Mouse (Mus musculus) embryo, embryonic 11 days (tissue): ENCODE data around the gene Gm21969.

ENCODE experiments used
- DNase-seq: peaks from one replicate; pipeline ENCODE4 v3.0.0-alpha.2; 2015

Gm21969 gene

DNA sequence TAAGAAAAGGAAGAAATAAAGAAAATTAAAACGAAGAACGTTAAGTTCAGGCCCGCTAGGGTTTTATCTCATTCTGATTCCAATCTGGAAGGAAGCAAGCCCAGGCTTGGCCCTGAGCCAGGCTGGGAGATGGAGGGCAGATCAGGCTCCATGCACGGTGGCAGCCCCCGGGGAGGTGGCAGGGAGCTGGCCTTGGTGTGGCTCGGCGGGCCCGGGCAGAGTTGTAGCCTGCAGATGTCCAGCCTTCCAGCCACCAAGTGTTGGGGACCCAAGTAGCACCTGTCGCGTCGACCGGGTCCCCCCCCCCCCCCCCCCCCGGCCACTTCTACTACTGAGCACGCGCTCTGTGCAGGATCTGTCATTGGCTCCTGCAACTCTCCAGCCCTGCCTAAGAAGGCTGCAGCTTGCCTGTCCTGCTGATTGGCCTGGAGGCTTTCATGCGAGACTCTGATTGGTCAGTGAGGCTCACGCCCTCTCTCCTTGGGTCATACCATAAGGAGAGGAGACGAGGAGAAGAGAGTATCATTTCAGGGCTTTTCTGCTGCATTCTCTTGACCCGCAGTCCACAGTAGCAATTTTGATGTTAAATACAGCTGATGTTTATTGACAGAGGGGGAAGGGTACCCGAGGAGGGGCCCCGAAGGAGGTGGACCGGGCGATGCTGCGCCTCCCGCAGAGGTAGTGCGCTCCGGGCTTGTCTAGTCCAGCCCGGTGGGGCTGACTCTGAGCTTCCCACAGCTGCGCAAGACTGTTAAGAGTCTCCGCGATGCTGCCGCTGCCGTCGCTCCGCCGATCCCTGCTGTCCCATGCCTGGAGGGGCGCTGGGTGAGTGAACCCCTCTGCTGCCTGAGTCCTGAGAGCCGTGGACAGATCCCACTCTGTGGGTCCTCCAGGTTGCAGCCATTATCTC, 19.6 kb downstream of the Gm21969 start, which contains the start of gene Aldh4a1:
Gene Aldh4a1 (plus strand): TSS at position 494 of the 910 bp plus-strand sequence.
- peak; percentile 95 for DNase-seq

DNA sequence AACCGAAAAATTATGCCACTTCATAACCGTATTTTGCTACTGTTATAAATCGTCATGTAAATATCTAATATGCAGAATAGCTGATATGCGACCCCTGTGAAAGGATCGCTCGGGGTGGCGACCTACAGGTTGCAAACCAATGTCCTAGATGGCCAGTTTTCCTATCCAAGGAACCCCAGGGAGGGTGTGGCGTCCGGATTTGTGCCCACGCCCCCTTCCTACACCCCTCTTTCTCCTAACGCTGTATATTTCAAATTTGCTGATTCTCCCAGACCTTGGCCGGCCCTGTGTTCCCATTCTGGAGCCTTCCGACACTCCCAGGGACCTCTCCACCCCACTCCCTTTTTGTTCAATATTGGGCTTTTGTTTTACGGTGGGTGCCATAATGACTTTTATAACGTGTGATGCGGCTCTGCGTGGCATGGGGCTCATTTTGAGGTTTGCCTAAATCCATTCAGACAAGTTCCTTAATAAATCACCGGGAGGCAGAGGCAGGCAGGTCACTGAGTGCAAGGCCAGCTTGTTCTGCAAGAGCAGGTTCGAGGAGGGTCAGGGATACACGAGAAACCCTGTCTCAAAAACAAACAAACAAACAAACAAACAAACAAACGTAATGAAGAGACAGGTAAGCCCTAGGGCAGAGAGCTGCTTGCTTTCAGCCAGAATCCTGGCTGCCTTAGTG, 20.6 kb downstream of the Gm21969 start:
- DNase-seq: no peak

GRCm38 (mm10) chr4:139624116-139624489, 21.1 kb downstream of the Gm21969 start:
- no peak for DNase-seq

DNA sequence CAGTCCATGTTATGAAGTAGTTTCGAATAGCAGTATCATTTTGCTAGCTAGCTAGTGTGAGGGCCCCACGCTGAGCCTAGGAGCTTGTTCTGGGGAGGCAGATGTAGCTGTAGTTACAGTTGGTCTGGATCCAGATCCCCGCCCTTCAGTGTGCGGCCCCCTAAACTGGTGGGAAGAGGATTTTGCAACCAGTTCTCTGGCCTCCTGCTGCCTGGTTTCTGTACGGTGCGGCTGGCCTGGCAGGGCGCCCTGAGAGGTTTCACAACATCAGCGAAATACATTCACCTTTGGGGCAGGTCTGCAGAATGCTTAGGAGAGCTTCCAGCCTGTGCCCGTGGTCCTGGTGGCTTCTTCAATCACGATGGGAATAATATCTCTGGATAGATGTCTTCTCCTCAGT, 21.7 kb downstream of the Gm21969 start:
- DNase-seq: no peak

DNA sequence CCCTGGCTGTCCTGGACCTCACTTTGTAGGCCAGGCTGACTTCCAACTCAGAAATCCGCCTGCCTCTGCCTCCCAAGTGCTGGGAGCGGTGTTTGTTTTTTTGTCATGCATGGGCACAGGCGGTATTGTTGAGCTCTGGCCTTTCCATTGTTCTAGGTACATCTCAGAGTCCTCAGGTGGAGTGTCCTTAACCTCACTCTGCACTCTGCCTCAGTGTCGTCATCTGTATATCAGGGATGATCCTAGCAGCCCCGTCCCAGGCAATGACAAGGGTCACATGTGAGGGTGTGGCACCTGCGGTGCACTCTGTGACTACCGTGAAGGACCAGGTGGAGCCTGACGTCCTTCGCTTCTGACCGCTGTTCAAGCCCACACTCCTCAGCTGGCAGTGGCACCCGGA, 24.4 kb downstream of the Gm21969 start:
- DNase-seq: no peak

GRCm38 (mm10) chr4:139630171-139630570, 27.2 kb downstream of the Gm21969 start:
- no peak for DNase-seq

- no peak for DNase-seq
These were observed 28.2 kb downstream of the Gm21969 start for GRCm38 (mm10) chr4:139631141-139631540.

DNA sequence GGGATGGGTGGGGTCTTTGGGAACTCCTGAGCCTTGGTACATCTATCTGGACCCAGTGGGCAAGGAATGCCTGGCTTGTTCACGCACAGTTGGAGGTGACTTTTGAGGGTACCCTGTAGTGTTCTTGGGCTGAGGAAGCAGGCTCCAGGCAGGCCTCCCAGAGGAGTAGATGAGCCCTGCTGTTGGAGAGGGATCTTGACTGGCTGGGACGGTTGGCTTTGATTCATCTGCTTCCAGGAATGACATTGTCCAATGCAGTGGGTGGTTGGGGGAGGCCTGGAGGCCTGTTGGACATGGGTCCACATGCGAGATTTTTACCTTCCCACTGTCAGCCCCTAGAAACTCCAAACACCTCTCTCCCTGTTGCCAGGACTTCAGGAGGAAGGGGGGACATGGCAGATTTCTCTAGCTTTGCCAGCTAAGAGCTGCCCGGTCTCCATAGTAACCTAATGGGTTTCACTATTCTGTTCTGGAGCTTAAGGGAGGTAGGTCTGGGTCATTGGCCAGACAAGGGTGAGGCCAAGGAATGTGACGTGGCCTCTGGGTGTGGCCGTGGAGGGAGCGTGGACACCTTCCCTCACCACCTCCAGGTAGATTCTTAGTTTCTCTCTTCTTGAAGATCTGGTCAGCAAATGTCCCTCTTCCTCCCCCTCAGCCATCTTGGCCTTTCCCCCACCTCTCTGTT, 28.7 kb downstream of the Gm21969 start:
- no peak for DNase-seq

- no peak for DNase-seq
These were observed 29.2 kb downstream of the Gm21969 start for GRCm38 (mm10) chr4:139632254-139632580.

DNA sequence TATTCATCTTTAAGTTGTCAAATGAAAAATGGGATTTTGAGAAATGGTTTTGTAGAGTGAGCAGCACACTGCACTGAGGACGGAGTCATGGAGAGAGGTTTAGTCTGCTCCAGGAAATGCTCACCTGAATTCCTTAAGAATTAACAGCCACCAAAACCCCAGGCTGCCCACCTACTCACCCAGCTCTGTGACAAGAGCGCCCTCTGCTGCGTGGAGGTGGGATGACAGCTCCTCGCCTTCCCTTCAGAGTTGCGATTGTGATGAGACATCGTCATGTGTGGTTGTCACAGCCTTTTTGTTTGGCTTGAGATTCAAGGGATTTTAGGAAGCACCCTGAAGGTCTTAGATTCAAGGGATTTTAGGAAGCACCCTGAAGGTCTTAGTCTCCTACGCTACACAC, 33.4 kb downstream of the Gm21969 start:
- peak; percentile 68 for DNase-seq

GRCm38 (mm10) chr4:139637847-139638246, 34.9 kb downstream of the Gm21969 start:
- DNase-seq: no peak

DNA sequence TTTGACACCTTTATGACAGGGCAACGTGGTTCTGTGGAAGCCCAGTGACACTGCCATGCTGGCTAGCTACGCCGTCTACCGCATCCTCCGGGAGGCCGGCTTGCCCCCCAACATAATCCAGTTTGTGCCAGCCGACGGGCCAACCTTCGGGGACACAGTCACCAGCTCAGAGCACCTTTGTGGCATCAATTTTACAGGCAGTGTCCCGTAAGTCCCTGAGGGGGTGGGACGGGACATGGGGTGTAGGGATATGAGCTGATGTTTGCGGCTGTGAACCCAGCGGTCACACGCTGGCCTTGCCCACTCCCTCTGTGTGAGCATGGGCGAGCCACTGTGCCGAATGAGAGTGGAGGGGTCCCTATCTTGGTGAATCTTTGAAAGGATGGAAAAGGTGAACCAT, 35.4 kb downstream of the Gm21969 start:
- DNase-seq: no peak

GRCm38 (mm10) chr4:139639801-139640200, 36.8 kb downstream of the Gm21969 start:
- peak; percentile 56 for DNase-seq

DNA sequence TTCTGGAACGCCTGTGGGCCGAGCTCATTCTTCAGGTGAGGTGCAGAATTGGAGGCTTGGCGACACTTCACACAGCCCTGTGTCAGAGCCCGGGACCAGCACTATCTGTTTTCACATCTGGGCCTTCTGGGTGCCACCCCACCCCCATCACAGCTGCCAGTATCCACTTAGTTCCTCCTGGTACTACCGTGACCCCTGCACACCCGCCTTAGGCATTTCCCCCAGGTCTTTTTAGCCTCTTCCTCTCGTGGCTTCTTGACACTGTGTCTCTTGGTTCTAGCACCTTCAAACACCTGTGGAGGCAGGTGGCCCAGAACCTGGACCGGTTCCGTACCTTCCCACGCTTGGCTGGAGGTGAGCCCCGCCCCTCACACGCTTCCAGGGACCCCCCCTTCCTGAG, 37.3 kb downstream of the Gm21969 start:
- DNase-seq: no peak

GRCm38 (mm10) chr4:139640775-139641174, 37.8 kb downstream of the Gm21969 start:
- no peak for DNase-seq

- peak; percentile 74 for DNase-seq
These were observed 38.9 kb downstream of the Gm21969 start for GRCm38 (mm10) chr4:139641829-139642425.

- DNase-seq: peak; percentile 85
These were observed 41.0 kb downstream of the Gm21969 start for GRCm38 (mm10) chr4:139643972-139644371.

GRCm38 (mm10) chr4:139646916-139647315, 43.9 kb downstream of the Gm21969 start:
- no peak for DNase-seq

GRCm38 (mm10) chr4:139650086-139650743, 47.2 kb downstream of the Gm21969 start:
- no peak for DNase-seq

DNA sequence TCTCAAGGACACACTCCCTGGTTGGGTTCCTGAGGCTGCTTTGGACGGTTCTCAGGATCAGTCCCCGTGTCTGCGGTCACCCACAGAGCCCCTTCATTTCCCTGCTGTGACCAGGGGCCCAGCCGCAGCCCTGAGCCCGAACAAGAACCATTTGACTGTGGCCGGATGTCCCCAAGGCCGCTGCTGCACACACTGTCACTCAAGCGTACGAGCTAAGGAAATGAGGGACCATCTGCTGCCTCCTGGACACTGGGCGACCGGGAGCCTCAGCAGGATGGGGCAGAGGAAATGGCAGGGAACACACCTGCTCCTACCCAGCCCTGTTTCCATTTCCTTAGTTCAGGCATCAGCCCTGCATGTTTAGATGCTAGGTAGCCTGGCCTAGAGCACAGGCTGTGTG, 47.9 kb downstream of the Gm21969 start:
- DNase-seq: no peak

DNA sequence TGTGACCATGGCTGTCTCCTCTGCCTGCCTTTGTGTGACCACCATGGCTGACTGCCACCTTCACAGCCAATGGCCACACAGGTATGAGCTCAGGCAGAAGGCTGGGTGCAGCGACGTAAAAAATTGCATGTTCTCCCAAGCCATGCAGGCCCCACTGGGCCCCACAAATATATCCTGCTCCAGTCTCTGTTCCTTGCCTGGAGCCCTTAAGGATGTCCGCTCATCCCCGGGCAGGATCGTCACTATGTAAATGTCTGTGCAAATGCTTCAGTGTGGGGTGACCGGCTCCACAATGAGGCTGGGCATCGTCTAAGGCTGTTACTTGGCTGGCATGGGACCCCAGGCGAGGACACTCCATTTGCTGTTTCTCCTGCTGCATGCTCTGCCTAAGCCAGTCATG, 50.3 kb downstream of the Gm21969 start, which contains the start of gene Tas1r2:
Gene Tas1r2 (plus strand): TSS at position 301 of the 400 bp plus-strand sequence.
- DNase-seq: no peak

- DNase-seq: no peak
These were observed 58.9 kb downstream of the Gm21969 start for GRCm38 (mm10) chr4:139661897-139662296.

GRCm38 (mm10) chr4:139667632-139668031, 64.6 kb downstream of the Gm21969 start:
- DNase-seq: no peak
